Mouse (Mus musculus) testis, postnatal 10 days (tissue): ENCODE results near the gene Thra.

ENCODE experiments used
- DNase-seq: peaks from one replicate; pipeline ENCODE4 v3.0.0; 2021; ENCODE audit warnings: low spot score

The Thra gene

GRCm38 (mm10) chr11:98765421-98766309 lies 25.2 kb downstream of the Thra start:
- no peak for DNase-seq

- no peak for DNase-seq
Observed at GRCm38 (mm10) chr11:98766346-98766745, 25.9 kb downstream of the Thra start.

DNA sequence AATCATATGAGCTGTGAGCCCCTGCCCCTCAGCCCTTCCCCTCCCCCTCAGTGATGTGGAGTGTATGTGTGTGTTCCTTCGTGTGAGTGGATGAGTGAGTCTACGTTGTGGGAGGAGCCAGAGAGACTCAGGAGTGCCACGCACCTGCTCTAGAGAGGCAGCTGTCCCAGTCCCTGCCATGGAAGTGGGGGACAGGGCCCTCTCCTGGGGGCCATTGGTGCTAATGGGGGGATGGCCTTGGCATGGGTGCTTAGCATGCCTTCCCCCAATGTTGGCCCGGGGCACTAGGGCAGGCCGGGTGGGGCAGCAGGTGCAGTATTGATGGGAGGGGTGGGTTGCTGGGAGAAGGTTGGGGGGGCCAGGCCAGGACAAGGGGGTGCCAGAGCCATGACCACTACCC lies 26.4 kb downstream of the Thra start:
- DNase-seq, result no peak

GRCm38 (mm10) chr11:98767276-98767675 lies 26.8 kb downstream of the Thra start:
- peak; percentile 68 for DNase-seq

GRCm38 (mm10) chr11:98767713-98768112 lies 27.3 kb downstream of the Thra start:
- DNase-seq, result no peak

- DNase-seq, result peak; percentile 66
Observed at GRCm38 (mm10) chr11:98768127-98769006, 27.9 kb downstream of the Thra start.

DNA sequence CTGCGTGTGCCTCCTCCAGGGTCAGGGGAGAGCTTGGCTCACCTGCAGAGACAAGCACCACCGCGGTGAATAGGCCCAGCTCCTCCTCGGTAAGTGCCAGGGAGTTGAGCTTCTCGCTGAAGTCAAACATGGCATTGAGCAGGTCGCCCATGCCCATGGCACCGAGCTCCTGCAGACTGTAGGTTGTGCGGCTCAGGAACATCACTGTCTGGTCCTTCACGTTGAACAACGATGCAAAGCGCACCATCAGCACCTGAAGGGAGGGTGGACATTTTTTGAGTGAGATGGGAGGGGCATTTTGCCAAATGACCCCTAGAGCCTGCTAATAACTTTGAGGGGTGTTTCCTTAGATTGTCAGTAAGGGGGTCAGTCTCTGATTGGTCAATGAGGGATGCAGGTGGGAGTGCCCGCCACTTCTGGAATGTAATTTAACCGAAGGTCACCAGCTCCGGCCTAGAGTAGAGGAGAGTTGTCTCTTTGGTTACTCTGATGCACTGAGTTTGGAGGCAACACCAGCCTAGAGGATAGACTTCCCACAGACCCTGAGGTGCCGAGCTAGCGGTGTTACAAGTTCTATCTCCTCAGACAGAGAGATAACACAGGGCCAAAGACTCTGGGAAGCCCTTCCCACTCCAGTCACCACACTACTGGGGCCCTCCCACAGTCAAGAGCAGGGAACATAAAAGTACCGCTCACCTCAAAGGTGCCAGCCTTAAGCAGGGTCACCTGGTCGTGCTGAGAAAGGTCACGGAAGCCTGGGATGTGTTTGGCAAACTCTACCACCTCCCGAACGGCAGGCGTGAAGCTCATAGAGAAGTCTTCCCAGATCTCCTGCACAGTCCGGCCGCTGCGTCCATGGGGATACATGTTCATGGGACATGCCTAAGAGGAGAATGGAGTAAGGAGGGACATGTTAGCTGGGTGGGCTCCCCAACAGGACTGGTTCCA lies 28.8 kb downstream of the Thra start:
- DNase-seq, result no peak

DNA sequence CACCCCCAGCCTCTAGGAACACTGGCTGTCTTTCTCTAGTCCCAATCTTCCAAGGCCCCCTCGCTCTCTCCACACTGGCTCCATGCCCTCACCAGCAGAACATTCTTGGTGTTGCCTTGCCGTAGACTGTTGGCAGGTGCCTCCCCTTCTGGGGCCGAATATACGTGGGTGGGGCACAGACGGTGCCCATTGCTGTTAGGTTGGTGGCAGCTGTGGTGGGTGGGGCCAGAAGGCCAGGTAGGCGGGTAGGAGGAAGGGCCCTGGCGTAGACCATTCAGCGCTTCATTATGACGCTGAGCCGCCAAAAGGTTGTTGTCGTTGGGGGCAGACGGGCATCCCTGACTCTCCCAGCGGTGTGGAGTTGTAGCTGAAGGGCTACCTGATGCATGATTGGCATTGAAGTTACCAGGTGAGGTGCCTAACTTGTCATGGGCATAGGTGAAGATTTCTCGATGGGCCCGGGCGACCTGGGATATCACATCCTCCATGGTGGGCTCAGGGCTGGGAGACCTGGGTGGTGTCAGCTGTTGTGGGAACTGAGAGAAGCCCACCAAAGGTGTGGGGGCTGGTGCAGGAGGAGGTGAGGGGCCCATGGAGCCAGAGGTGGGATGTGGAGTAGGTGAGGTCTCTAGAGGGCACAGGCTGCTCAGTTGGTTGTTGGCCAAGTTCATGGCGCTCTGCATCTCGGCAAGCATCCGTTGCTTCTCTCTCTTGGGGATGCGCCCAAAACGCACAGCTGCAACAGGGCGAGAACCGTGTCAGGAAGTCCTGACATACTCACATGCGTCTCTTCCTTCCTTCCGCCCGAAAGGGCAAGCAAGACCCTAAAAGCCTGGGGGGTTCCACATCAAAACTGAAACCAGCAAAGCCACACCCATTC lies 29.9 kb downstream of the Thra start:
- no peak for DNase-seq

GRCm38 (mm10) chr11:98771131-98771530 lies 30.7 kb downstream of the Thra start:
- no peak for DNase-seq

GRCm38 (mm10) chr11:98771844-98772525 lies 31.5 kb downstream of the Thra start:
- DNase-seq, result peak; percentile 82

DNA sequence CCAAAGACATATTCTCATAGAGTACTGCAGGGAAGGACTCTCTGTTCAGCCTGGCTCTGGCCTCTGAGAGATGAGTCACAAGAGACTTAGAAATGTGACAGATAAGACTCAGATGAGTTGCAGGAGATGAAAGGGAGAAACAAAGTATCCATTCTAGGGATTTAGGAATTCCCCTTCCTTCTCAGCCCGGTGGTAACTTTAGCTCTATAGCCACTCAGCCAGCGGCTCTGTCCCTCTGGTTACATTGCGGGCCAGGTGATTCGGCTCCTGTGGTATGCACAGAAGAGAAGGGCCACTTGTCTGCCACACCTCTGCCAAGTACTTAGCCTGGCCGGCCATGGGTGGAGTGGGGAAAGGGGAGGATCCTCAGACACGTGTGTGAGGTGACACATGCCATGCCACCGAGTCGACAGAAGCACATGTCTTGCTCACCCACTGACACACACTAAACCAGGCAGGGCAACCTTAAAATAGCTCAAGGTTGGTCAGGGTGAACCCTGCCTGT lies 32.3 kb downstream of the Thra start:
- DNase-seq, result no peak

- peak; percentile 99 for DNase-seq
Observed at GRCm38 (mm10) chr11:98773635-98774295, 33.3 kb downstream of the Thra start.

GRCm38 (mm10) chr11:98774582-98775347 lies 34.3 kb downstream of the Thra start, which contains the start of gene Nr1d1:
Gene Nr1d1, minus strand, starts transcription at chr11:98775333.
- no peak for DNase-seq

DNA sequence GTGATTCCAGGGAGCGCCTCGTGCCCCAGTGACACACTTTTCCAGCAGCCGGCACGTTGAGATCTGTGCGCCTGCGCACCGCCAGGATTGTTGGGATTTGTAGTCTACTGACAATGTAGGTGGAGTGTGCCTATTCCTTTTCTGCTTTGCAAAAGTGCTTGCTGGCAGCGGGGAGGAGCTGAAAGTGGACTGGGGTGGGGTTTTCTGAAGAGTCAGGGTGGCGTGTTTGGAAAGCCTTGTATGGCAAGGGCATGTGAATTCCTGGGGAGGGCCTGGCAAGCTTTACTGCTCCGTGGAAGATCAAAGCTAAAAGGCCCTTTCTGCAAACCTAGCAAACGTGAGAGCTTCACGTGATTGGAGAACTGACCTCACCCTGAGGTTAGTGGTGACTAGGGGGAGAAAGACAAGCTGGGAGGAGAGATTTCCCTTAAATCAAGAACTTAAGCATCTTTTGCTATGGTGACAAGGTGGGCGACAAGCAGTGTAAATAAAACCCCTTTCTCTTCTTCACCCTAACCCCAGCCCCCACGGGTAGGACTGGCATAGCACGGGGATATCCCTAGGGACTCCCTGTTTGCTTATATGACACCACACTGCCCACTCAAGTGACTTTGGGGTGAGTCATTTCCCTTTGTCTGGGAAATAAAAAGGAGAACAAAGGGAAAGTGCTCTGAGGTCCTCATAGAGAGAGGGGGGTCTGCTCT lies 35.1 kb downstream of the Thra start:
- peak; percentile 97 for DNase-seq

GRCm38 (mm10) chr11:98776052-98776764 lies 35.8 kb downstream of the Thra start:
- no peak for DNase-seq

- DNase-seq, result peak; percentile 74
Observed at GRCm38 (mm10) chr11:98776843-98777590, 36.6 kb downstream of the Thra start.
